Mouse (Mus musculus) embryonic facial prominence, embryonic 12.5 days (tissue): Measurements from ENCODE around the gene Rsad1. TPM values are rescaled to one million over a fixed set of nuclear protein-coding genes. Genes with fewer than 3 reads are reported as not detected.

Experiments
- ATAC-seq: fragments of 200-750 bp; cut with Nextera tagmentation; 2 replicates; pipeline ENCODE4 v1.8.0; 2017; ENCODE audit not compliant: insufficient number of reproducible peaks, insufficient read depth, low FRiP score, low TSS enrichment
- H3K27ac ChIP-seq: fragments of 300-500 bp; sonication (generic); 2 replicates; pipeline ENCODE4 v1.5.1; 2016; ENCODE audit warnings: mild to moderate bottlenecking
- H3K27me3 ChIP-seq: fragments of 300-500 bp; sonication (generic); 2 replicates; pipeline ENCODE4 v1.6.1; 2016; ENCODE audit warnings: mild to moderate bottlenecking, moderate library complexity
- H3K36me3 ChIP-seq: fragments of 300-500 bp; sonication (generic); 2 replicates; pipeline ENCODE4 v1.6.1; 2016; ENCODE audit warnings: mild to moderate bottlenecking
- H3K4me1 ChIP-seq: fragments of 300-500 bp; sonication (generic); 2 replicates; pipeline ENCODE4 v1.6.1; 2016
- H3K4me2 ChIP-seq: fragments of 300-500 bp; sonication (generic); replicated peaks from 2 replicates; pipeline ENCODE4 v1.6.1; 2016; ENCODE audit warnings: mild to moderate bottlenecking, moderate library complexity
- H3K4me3 ChIP-seq: fragments of 300-500 bp; sonication (generic); 2 replicates; pipeline ENCODE4 v1.5.1; 2016; ENCODE audit warnings: mild to moderate bottlenecking
- H3K9ac ChIP-seq: fragments of 300-500 bp; sonication (generic); 2 replicates; pipeline ENCODE4 v1.6.1; 2016; ENCODE audit warnings: mild to moderate bottlenecking, moderate library complexity
- H3K9me3 ChIP-seq: fragments of 300-500 bp; sonication (generic); 2 replicates; pipeline ENCODE4 v1.6.1; 2016; ENCODE audit warnings: mild to moderate bottlenecking, moderate library complexity
- WGBS: fragments of 180-500 bp; shearing (Covaris S2); methylation state at CpG from one replicate; pipeline ENCODE4 v1.1.7; 2016; 5-methylcytosine and 5-hydroxymethylcytosine counted together
- polyA plus RNA-seq: library from polyadenylated mRNA; unstranded; fragments of >200 nt; fragmentation: Nextera tagmentation; extraction: Ambion mirVana; gene quantifications from 2 replicates; pipeline ENCODE4 v1.2.1, GENCODE M21; 2016

Gene Rsad1
- polyA plus RNA-seq, 1 experiment from 2014 or later = 5.0 TPM

GRCm38 (mm10) chr11:94547271-94547670 lies 1.8 kb downstream of the Rsad1 start:
- Histone ChIP-seq H3K4me3 (no peak overlapping the region), H3K4me2 (no peak overlapping the region), H3K9ac (no peak overlapping the region), H3K27me3 (no peaks in the 10 kb centered on the region), H3K4me1 (peaks cover 17% of the 10 kb centered on the region; the same call in 1 of the 2 replicates), H3K27ac (no peak overlapping the region), H3K36me3 (0 out of 2 replicates have a peak, but pooled peaks cover 10% of the 10 kb centered on the region), H3K9me3 (0 out of 2 replicates have a peak, but pooled peaks cover 4% of the 10 kb centered on the region)
- ATAC-seq = no peak
- 91% methylated on average over 6 of the region's 6 CpGs for WGBS

- no peak overlapping the region for H3K27ac ChIP-seq
- no peak overlapping the region for H3K4me3 ChIP-seq
- H3K4me1 ChIP-seq = peaks cover 17% of the 10 kb centered on the region; the same call in 1 of the 2 replicates
- 90% methylated on average over 5 of the region's 5 CpGs for WGBS
- H3K4me2 ChIP-seq = no peak overlapping the region
- no peak overlapping the region for H3K9ac ChIP-seq
- no peak for ATAC-seq
- 0 out of 2 replicates have a peak, but pooled peaks cover 10% of the 10 kb centered on the region for H3K36me3 ChIP-seq
- H3K27me3 ChIP-seq = no peaks in the 10 kb centered on the region
- 0 out of 2 replicates have a peak, but pooled peaks cover under 1% of the 10 kb centered on the region for H3K9me3 ChIP-seq
Observed at GRCm38 (mm10) chr11:94546381-94546780, 2.7 kb downstream of the Rsad1 start.

- H3K4me1 ChIP-seq = peaks cover 14% of the 10 kb centered on the region; the same call in 1 of the 2 replicates
- H3K27me3 ChIP-seq = no peaks in the 10 kb centered on the region
- 0 out of 2 replicates have a peak, but pooled peaks cover 10% of the 10 kb centered on the region for H3K36me3 ChIP-seq
- ATAC-seq = no peak
- H3K27ac ChIP-seq = no peak overlapping the region
- peak overlapping the region; percentile 33 for H3K4me2 ChIP-seq
- no peaks in the 10 kb centered on the region for H3K9me3 ChIP-seq
- 45% methylated on average over 18 of the region's 18 CpGs for WGBS
- 0 out of 2 replicates have a peak overlapping the region, but pooled peaks have one; percentile 7 for H3K4me3 ChIP-seq
- H3K9ac ChIP-seq = 0 out of 2 replicates have a peak overlapping the region, but pooled peaks have one; percentile 27
Observed at GRCm38 (mm10) chr11:94544422-94544821, 4.6 kb downstream of the Rsad1 start.

GRCm38 (mm10) chr11:94543932-94544331 lies 5.1 kb downstream of the Rsad1 start:
- Histone ChIP-seq H3K4me2 (peak overlapping the region; percentile 33), H3K4me3 (0 out of 2 replicates have a peak overlapping the region, but pooled peaks have one; percentile 7), H3K9me3 (no peaks in the 10 kb centered on the region), H3K36me3 (0 out of 2 replicates have a peak, but pooled peaks cover 10% of the 10 kb centered on the region), H3K27me3 (no peaks in the 10 kb centered on the region), H3K27ac (no peak overlapping the region), H3K9ac (no peak overlapping the region), H3K4me1 (peaks cover 13% of the 10 kb centered on the region; the same call in 1 of the 2 replicates)
- no peak for ATAC-seq
- WGBS = 38% methylated on average over 9 of the region's 9 CpGs

- Histone ChIP-seq H3K36me3 (0 out of 2 replicates have a peak, but pooled peaks cover 10% of the 10 kb centered on the region), H3K27me3 (no peaks in the 10 kb centered on the region), H3K4me3 (no peak overlapping the region), H3K9me3 (no peaks in the 10 kb centered on the region), H3K4me1 (peaks cover 14% of the 10 kb centered on the region), H3K9ac (no peak overlapping the region), H3K4me2 (no peak overlapping the region), H3K27ac (no peak overlapping the region)
- 83% methylated on average over 12 of the region's 12 CpGs for WGBS
- no peak for ATAC-seq
Observed at GRCm38 (mm10) chr11:94543344-94543743, 5.7 kb downstream of the Rsad1 start.

- H3K9me3 ChIP-seq = no peaks in the 10 kb centered on the region
- ATAC-seq = no peak
- H3K9ac ChIP-seq = no peak overlapping the region
- 89% methylated on average over 4 of the region's 4 CpGs for WGBS
- no peak overlapping the region for H3K27ac ChIP-seq
- H3K27me3 ChIP-seq = no peaks in the 10 kb centered on the region
- H3K4me1 ChIP-seq = peaks cover 11% of the 10 kb centered on the region
- H3K36me3 ChIP-seq = 0 out of 2 replicates have a peak, but pooled peaks cover 10% of the 10 kb centered on the region
- H3K4me2 ChIP-seq = no peak overlapping the region
- no peak overlapping the region for H3K4me3 ChIP-seq
Observed at GRCm38 (mm10) chr11:94542400-94542799, 6.7 kb downstream of the Rsad1 start.

- no peak for ATAC-seq
- no peak overlapping the region for H3K4me3 ChIP-seq
- no peaks in the 10 kb centered on the region for H3K27me3 ChIP-seq
- 79% methylated on average over 7 of the region's 7 CpGs for WGBS
- no peaks in the 10 kb centered on the region for H3K9me3 ChIP-seq
- H3K4me1 ChIP-seq = peaks cover 10% of the 10 kb centered on the region
- H3K27ac ChIP-seq = no peak overlapping the region
- H3K4me2 ChIP-seq = no peak overlapping the region
- no peak overlapping the region for H3K9ac ChIP-seq
- H3K36me3 ChIP-seq = 0 out of 2 replicates have a peak, but pooled peaks cover 10% of the 10 kb centered on the region
Observed at GRCm38 (mm10) chr11:94539761-94540160, 9.3 kb downstream of the Rsad1 start.

GRCm38 (mm10) chr11:94538733-94539292 lies 10.2 kb downstream of the Rsad1 start:
- Histone ChIP-seq H3K27me3 (no peaks in the 10 kb centered on the region), H3K4me3 (no peak overlapping the region), H3K9ac (no peak overlapping the region), H3K9me3 (no peaks in the 10 kb centered on the region), H3K4me1 (peaks cover 4% of the 10 kb centered on the region), H3K36me3 (0 out of 2 replicates have a peak, but pooled peaks cover 10% of the 10 kb centered on the region), H3K4me2 (no peak overlapping the region), H3K27ac (no peak overlapping the region)
- 51% methylated on average over 8 of the region's 8 CpGs for WGBS
- ATAC-seq = peak; percentile 61

- no peak for ATAC-seq
Observed at GRCm38 (mm10) chr11:94533171-94533570, 15.9 kb downstream of the Rsad1 start.

GRCm38 (mm10) chr11:94528879-94529278 lies 20.2 kb downstream of the Rsad1 start:
- Histone ChIP-seq H3K4me1 (no peaks in the 10 kb centered on the region), H3K9ac (no peak overlapping the region), H3K9me3 (no peaks in the 10 kb centered on the region), H3K27ac (no peak overlapping the region), H3K27me3 (no peaks in the 10 kb centered on the region), H3K4me3 (no peak overlapping the region), H3K36me3 (no peaks in the 10 kb centered on the region), H3K4me2 (no peak overlapping the region)
- WGBS = 38% methylated on average over 3 of the region's 3 CpGs
- ATAC-seq = no peak

More at GRCm38 (mm10) chr11:94533171-94533570, 15.9 kb downstream of the Rsad1 start:
- 83% methylated on average over 8 of the region's 8 CpGs for WGBS
- Histone ChIP-seq H3K27me3 (no peaks in the 10 kb centered on the region), H3K27ac (no peak overlapping the region), H3K4me2 (no peak overlapping the region), H3K9ac (no peak overlapping the region), H3K36me3 (no peaks in the 10 kb centered on the region), H3K4me3 (no peak overlapping the region), H3K9me3 (no peaks in the 10 kb centered on the region), H3K4me1 (no peaks in the 10 kb centered on the region)

- Histone ChIP-seq H3K9ac (no peak overlapping the region), H3K36me3 (no peaks in the 10 kb centered on the region), H3K9me3 (no peaks in the 10 kb centered on the region), H3K4me3 (no peak overlapping the region), H3K27me3 (no peaks in the 10 kb centered on the region), H3K4me2 (no peak overlapping the region), H3K27ac (no peak overlapping the region), H3K4me1 (no peaks in the 10 kb centered on the region)
- no peak for ATAC-seq
- 25% methylated on average over 9 of the region's 9 CpGs for WGBS
Observed at GRCm38 (mm10) chr11:94526171-94526879, 22.7 kb downstream of the Rsad1 start.
